In the genomic region with DNA sequence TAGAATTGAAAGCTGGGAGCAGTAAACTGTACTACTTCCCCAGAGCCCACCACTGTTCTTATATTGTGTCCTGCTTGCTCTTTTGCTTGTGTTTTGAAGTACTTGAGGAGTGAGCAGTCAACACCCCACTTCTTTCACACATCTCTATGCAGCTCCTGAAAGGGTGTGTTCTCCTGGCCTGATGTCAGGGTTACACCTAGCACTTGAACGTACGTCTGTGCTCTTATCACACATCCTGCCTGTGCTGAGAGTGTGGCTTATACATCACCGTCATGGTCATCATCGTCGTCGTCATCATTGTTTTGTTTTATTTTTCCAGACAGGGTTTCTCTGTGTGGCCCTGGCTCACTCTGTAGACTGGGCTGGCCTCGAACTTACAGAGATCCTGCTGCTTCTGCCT, we compare ENCODE assay signal across 28 mouse cellular contexts. TPM values are rescaled to one million over a fixed set of nuclear protein-coding genes. Genes with fewer than 3 reads are reported as not detected.
DNase-seq lines count a peak whose midpoint lies in the region; ATAC-seq and TF ChIP-seq lines count a peak whose summit lies in the region.
"Had no signal": no experiment of that assay in that cellular context is flagged by ENCODE, and none has a peak within 500 bp of the region (broad histone marks: within the 10 kb centered on the region; RNA-seq: fewer than 3 reads in every experiment).

No protein-coding gene starts in this region.

- no peaks in the 10 kb centered on the region for H3K36me3 ChIP-seq in hindbrain, embryonic 10.5 days
- no peaks in the 10 kb centered on the region for H3K36me3 ChIP-seq in hindbrain, postnatal 0 days (ENCODE audit: insufficient read depth, low read length)
- no peaks in the 10 kb centered on the region for H3K36me3 ChIP-seq in lung, postnatal 0 days (ENCODE audit: insufficient read depth, low read length)
- H3K36me3 ChIP-seq in neural tube, embryonic 15.5 days = no peaks in the 10 kb centered on the region
- H3K36me3 ChIP-seq: embryonic facial prominence, embryonic 12.5 days; forebrain, embryonic 15.5 days had no signal

- H3K27ac ChIP-seq in hindbrain, embryonic 10.5 days = peak overlapping the region; percentile 82
- H3K27ac ChIP-seq in hindbrain, postnatal 0 days = no peak overlapping the region
- no peak overlapping the region for H3K27ac ChIP-seq in lung, postnatal 0 days (ENCODE audit: low read length)
- H3K27ac ChIP-seq in neural tube, embryonic 15.5 days (replicated peaks) = no peak overlapping the region
- H3K27ac ChIP-seq: embryonic facial prominence, embryonic 12.5 days; forebrain, embryonic 15.5 days; gastrocnemius, adult 2 months; layer of hippocampus, adult 2 months; left cerebral cortex, adult 2 months; liver, embryonic 14.5 days had no signal

- H3K9me3 ChIP-seq in hindbrain, embryonic 10.5 days = no peaks in the 10 kb centered on the region
- no peaks in the 10 kb centered on the region for H3K9me3 ChIP-seq in hindbrain, postnatal 0 days (ENCODE audit: low read length)
- no peaks in the 10 kb centered on the region for H3K9me3 ChIP-seq in lung, postnatal 0 days (ENCODE audit: low read length)
- no peaks in the 10 kb centered on the region for H3K9me3 ChIP-seq in neural tube, embryonic 15.5 days (replicated peaks)
- H3K9me3 ChIP-seq: embryonic facial prominence, embryonic 12.5 days; forebrain, embryonic 15.5 days; G1E had no signal

- ATAC-seq in hindbrain, postnatal 0 days = no peak
- ATAC-seq in lung, postnatal 0 days = peak; percentile 76
- no peak for ATAC-seq in neural tube, embryonic 15.5 days (ENCODE audit: low FRiP score)
- ATAC-seq: forebrain, embryonic 15.5 days; midbrain, embryonic 16.5 days had no signal

- no peaks in the 10 kb centered on the region for H3K27me3 ChIP-seq in hindbrain, embryonic 10.5 days (ENCODE audit: insufficient read depth, poor library complexity, severe bottlenecking)
- H3K27me3 ChIP-seq in hindbrain, postnatal 0 days (ENCODE audit: insufficient read depth, low read length) = no peaks in the 10 kb centered on the region
- H3K27me3 ChIP-seq in lung, postnatal 0 days (replicated peaks; ENCODE audit: insufficient read depth, low read length) = no peaks in the 10 kb centered on the region
- H3K27me3 ChIP-seq in neural tube, embryonic 15.5 days (replicated peaks) = no peaks in the 10 kb centered on the region
- H3K27me3 ChIP-seq: embryonic facial prominence, embryonic 12.5 days; forebrain, embryonic 15.5 days had no signal

- WGBS in hindbrain, embryonic 10.5 days = 82% methylated on average over 7 of the region's 7 CpGs
- 74% methylated on average over 7 of the region's 7 CpGs for WGBS in hindbrain, postnatal 0 days
- WGBS in lung, postnatal 0 days = 34% methylated on average over 7 of the region's 7 CpGs
- WGBS in neural tube, embryonic 15.5 days = 83% methylated on average over 7 of the region's 7 CpGs

- H3K4me3 ChIP-seq in hindbrain, embryonic 10.5 days = no peak overlapping the region
- H3K4me3 ChIP-seq in hindbrain, postnatal 0 days (ENCODE audit: low read length) = no peak overlapping the region
- no peak overlapping the region for H3K4me3 ChIP-seq in lung, postnatal 0 days (ENCODE audit: low read depth, low read length)
- no peak overlapping the region for H3K4me3 ChIP-seq in neural tube, embryonic 15.5 days (replicated peaks)
- H3K4me3 ChIP-seq: embryonic facial prominence, embryonic 12.5 days; forebrain, embryonic 15.5 days; gastrocnemius, adult 2 months; layer of hippocampus, adult 2 months; left cerebral cortex, adult 2 months; myocyte had no signal

- no peak for TF ChIP-seq EP300 in lung, postnatal 0 days (IDR thresholded peaks at IDR 0.05)

- H3K4me2 ChIP-seq in hindbrain, postnatal 0 days (ENCODE audit: low read depth, low read length) = no peak overlapping the region
- H3K4me2 ChIP-seq in lung, postnatal 0 days (replicated peaks; ENCODE audit: low read depth, low read length) = no peak overlapping the region
- no peak overlapping the region for H3K4me2 ChIP-seq in neural tube, embryonic 15.5 days
- H3K4me2 ChIP-seq: embryonic facial prominence, embryonic 12.5 days; forebrain, embryonic 15.5 days; heart, embryonic 11.5 days had no signal

- peaks cover 69% of the 10 kb centered on the region for H3K4me1 ChIP-seq in hindbrain, embryonic 10.5 days (replicated peaks)
- peaks cover 18% of the 10 kb centered on the region for H3K4me1 ChIP-seq in hindbrain, postnatal 0 days (ENCODE audit: insufficient read depth, low read length)
- no peaks in the 10 kb centered on the region; the same call in 1 of the 2 replicates for H3K4me1 ChIP-seq in lung, postnatal 0 days (ENCODE audit: insufficient read depth, low read depth, low read length)
- peaks cover 48% of the 10 kb centered on the region for H3K4me1 ChIP-seq in neural tube, embryonic 15.5 days

- no peak for TF ChIP-seq CTCF in hindbrain, postnatal 0 days (IDR thresholded peaks at IDR 0.05; ENCODE audit: low read depth)
- TF ChIP-seq CTCF in lung, postnatal 0 days (IDR thresholded peaks at IDR 0.05) = no peak

- no peak overlapping the region for H3K9ac ChIP-seq in hindbrain, postnatal 0 days (replicated peaks; ENCODE audit: low read length)
- H3K9ac ChIP-seq in lung, postnatal 0 days (replicated peaks; ENCODE audit: low read depth) = no peak overlapping the region
- H3K9ac ChIP-seq in neural tube, embryonic 15.5 days (replicated peaks) = no peak overlapping the region
- H3K9ac ChIP-seq: embryonic facial prominence, embryonic 12.5 days; forebrain, embryonic 15.5 days; liver, embryonic 14.5 days had no signal

- no peak for DNase-seq in hindbrain, embryonic 10.5 days (ENCODE audit: low spot score)
- DNase-seq in hindbrain, postnatal 0 days (ENCODE audit: low spot score) = no peak
- DNase-seq in lung, postnatal 0 days (ENCODE audit: low spot score) = peak; percentile 19
- DNase-seq in lung, postnatal 25 days (ENCODE audit: low spot score) = no peak
- DNase-seq in T-cell, adult 2 months (ENCODE audit: low spot score) = peak; percentile 40
- DNase-seq in naive thymus-derived CD4-positive, alpha-beta T cell, adult 2 months (ENCODE audit: low read depth) = peak; percentile 43
- DNase-seq: adrenal gland, postnatal 10 days; cerebellum, adult 9-10 months; gastrocnemius, adult 2 months; gastrocnemius, postnatal 36 days; heart, adult 18-20 months; heart, postnatal 10 days; kidney, adult 2 months; kidney, postnatal 36 days; lung, adult 2 months; lung, postnatal 14 days; right cerebral cortex, postnatal 14 days; thymus, postnatal 14 days had no signal

RNA-seq across cellular contexts. Expression of a gene that starts 41.4 kb away (rescaled TPM):
- 11.8 and 12.4 TPM in 2 replicates for polyA plus RNA-seq in hindbrain, embryonic 10.5 days (2016; fragmentation: Nextera tagmentation; extraction: Ambion mirVana)
- 60.8 and 69.0 TPM in 2 replicates for total RNA-seq in hindbrain, postnatal 0 days (2014; rRNA removed)
- polyA plus RNA-seq in hindbrain, postnatal 0 days (2015; fragmentation: Nextera tagmentation; extraction: Ambion mirVana) = 8.6 and 8.7 TPM in 2 replicates
- polyA plus RNA-seq in lung, postnatal 0 days (2015; fragmentation: Nextera tagmentation; extraction: Ambion mirVana) = 5.3 and 5.6 TPM in 2 replicates
- polyA plus RNA-seq in neural tube, embryonic 15.5 days (2015; fragmentation: Nextera tagmentation; extraction: Ambion mirVana) = 10.4 and 11.7 TPM in 2 replicates

Comparison
In these comparisons a context has a peak if more than half of its experiments do, and no peak if none do; other contexts are left out.
1. DNase-seq: peak in lung, postnatal 0 days (single experiment), T-cell, adult 2 months (single experiment) and naive thymus-derived CD4-positive, alpha-beta T cell, adult 2 months (single experiment); none in hindbrain, embryonic 10.5 days (single experiment), hindbrain, postnatal 0 days (single experiment) and lung, postnatal 25 days (single experiment).